12 mouse cellular contexts compared by ENCODE assay signal in the genomic region with DNA sequence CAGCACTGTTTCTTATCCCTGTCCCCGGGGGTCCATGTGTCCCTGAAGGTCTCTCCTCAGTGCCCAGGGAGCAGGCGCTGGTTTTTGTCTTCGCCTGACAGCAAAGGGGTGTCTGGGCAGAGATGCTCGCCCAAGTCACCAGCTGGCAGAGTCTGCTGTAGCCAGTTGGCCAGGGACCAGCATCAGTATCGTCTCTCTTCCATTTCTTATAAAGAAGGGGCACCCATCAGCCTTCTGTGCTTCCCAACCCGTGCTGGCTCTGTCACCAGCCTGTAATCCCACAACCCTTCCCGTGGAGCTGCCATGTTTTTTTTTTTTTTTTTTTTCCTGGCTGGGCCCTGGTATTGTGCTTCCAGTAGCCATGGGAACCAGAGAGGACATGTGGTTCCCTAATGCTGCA. TPM values are rescaled to one million over a fixed set of nuclear protein-coding genes. Genes with fewer than 3 reads are reported as not detected.
A peak's percentile ranks its signal among the peaks of the same experiment; 100 is the strongest.
DNase-seq lines count a peak whose midpoint lies in the region; ATAC-seq and TF ChIP-seq lines count a peak whose summit lies in the region.
"Had no signal": no experiment of that assay in that cellular context is flagged by ENCODE, and none has a peak within 500 bp of the region (broad histone marks: within the 10 kb centered on the region; RNA-seq: fewer than 3 reads in every experiment).

No protein-coding gene starts in this region.

- H3K36me3 ChIP-seq in kidney, embryonic 15.5 days = no peaks in the 10 kb centered on the region
- no peaks in the 10 kb centered on the region for H3K36me3 ChIP-seq in hindbrain, embryonic 15.5 days
- H3K36me3 ChIP-seq: limb, embryonic 13.5 days had no signal

- 65% methylated on average over 7 of the region's 7 CpGs for WGBS in kidney, embryonic 15.5 days
- 41% methylated on average over 7 of the region's 7 CpGs for WGBS in hindbrain, embryonic 15.5 days
- 46% methylated on average over 7 of the region's 7 CpGs for WGBS in olfactory bulb, adult 2 months

- peak overlapping the region; percentile 83; the same call in 1 of the 2 replicates for H3K27ac ChIP-seq in kidney, embryonic 15.5 days
- H3K27ac ChIP-seq in hindbrain, embryonic 15.5 days (replicated peaks) = peak overlapping the region; percentile 73
- H3K27ac ChIP-seq in olfactory bulb, adult 2 months (ENCODE audit: insufficient read depth, low read depth, low read length) = peak overlapping the region; percentile 40; the same call in 1 of the 2 replicates
- H3K27ac ChIP-seq: limb, embryonic 13.5 days had no signal

- H3K9me3 ChIP-seq in kidney, embryonic 15.5 days (replicated peaks) = no peaks in the 10 kb centered on the region
- no peaks in the 10 kb centered on the region for H3K9me3 ChIP-seq in hindbrain, embryonic 15.5 days
- H3K9me3 ChIP-seq: limb, embryonic 13.5 days had no signal

- no peak for TF ChIP-seq POLR2A in olfactory bulb, adult 2 months (IDR thresholded peaks at IDR 0.05; ENCODE audit: insufficient read depth, low read depth, low read length)

- H3K4me3 ChIP-seq in kidney, embryonic 15.5 days (replicated peaks) = no peak overlapping the region
- H3K4me3 ChIP-seq in hindbrain, embryonic 15.5 days = no peak overlapping the region
- H3K4me3 ChIP-seq in olfactory bulb, adult 2 months (ENCODE audit: insufficient read depth, low read depth, low read length) = no peak overlapping the region
- H3K4me3 ChIP-seq: limb, embryonic 13.5 days had no signal

- H3K27me3 ChIP-seq in kidney, embryonic 15.5 days = 0 out of 2 replicates have a peak, but pooled peaks cover 3% of the 10 kb centered on the region
- H3K27me3 ChIP-seq in hindbrain, embryonic 15.5 days = no peaks in the 10 kb centered on the region

- no peak for ATAC-seq in kidney, embryonic 15.5 days (replicated peaks; ENCODE audit: low FRiP score)
- 0 out of 2 replicates have a peak, but pooled peaks have one; percentile 10 for ATAC-seq in hindbrain, embryonic 15.5 days (ENCODE audit: low FRiP score, low read depth)

- peaks cover 79% of the 10 kb centered on the region for H3K4me1 ChIP-seq in kidney, embryonic 15.5 days
- peaks cover 77% of the 10 kb centered on the region for H3K4me1 ChIP-seq in hindbrain, embryonic 15.5 days (replicated peaks)
- peaks cover 76% of the 10 kb centered on the region for H3K4me1 ChIP-seq in olfactory bulb, adult 2 months (ENCODE audit: control insufficient read depth, insufficient read depth, low read length)

- no peak for DNase-seq in kidney, postnatal 14 days
- peak; percentile 16 for DNase-seq in thymus, postnatal 4 days
- DNase-seq in thymus, postnatal 10 days (ENCODE audit: low spot score in 2 of 2) = no peak
- no peak for DNase-seq in adipocyte (ENCODE audit: low spot score)
- no peak for DNase-seq in layer of hippocampus, adult 9-11 months
- DNase-seq: embryo, embryonic 11 days; heart, adult 18-20 months; right cerebral cortex, postnatal 14 days had no signal

- no peak overlapping the region for H3K9ac ChIP-seq in kidney, embryonic 15.5 days
- no peak overlapping the region for H3K9ac ChIP-seq in hindbrain, embryonic 15.5 days
- H3K9ac ChIP-seq: limb, embryonic 13.5 days had no signal

- TF ChIP-seq CTCF in olfactory bulb, adult 2 months (IDR thresholded peaks at IDR 0.05; ENCODE audit: insufficient read depth, low read depth, low read length) = no peak

- H3K4me2 ChIP-seq in kidney, embryonic 15.5 days = no peak overlapping the region
- H3K4me2 ChIP-seq in hindbrain, embryonic 15.5 days = no peak overlapping the region
- H3K4me2 ChIP-seq: limb, embryonic 13.5 days had no signal

RNA-seq across cellular contexts. Expression of gene Adgrg1, which starts 7.3 kb away (rescaled TPM):
- polyA plus RNA-seq in kidney, embryonic 15.5 days (2015; fragmentation: Nextera tagmentation; extraction: Ambion mirVana) = 41.7 and 44.8 TPM in 2 replicates
- 116 and 122 TPM in 2 replicates for polyA plus RNA-seq in hindbrain, embryonic 15.5 days (2015; fragmentation: Nextera tagmentation; extraction: Ambion mirVana)
- not detected in 2 replicates for polyA plus RNA-seq in olfactory bulb, adult 2 months (2012; ENCODE audit: insufficient read depth, insufficient read length, low replicate concordance, missing spikeins)

RNA-seq across cellular contexts. Expression of gene Adgrg3, which starts 35.6 kb away (rescaled TPM):
- 4.8 TPM in 2 replicates for polyA plus RNA-seq in kidney, embryonic 15.5 days (2015; fragmentation: Nextera tagmentation; extraction: Ambion mirVana)
- polyA plus RNA-seq in hindbrain, embryonic 15.5 days (2015; fragmentation: Nextera tagmentation; extraction: Ambion mirVana) = 0.79 and 0.95 TPM in 2 replicates
- polyA plus RNA-seq in olfactory bulb, adult 2 months (2012; ENCODE audit: insufficient read depth, insufficient read length, low replicate concordance, missing spikeins) = not detected in 2 replicates

RNA-seq across cellular contexts. Expression of gene Adgrg5, which starts 58.4 kb away (rescaled TPM):
- polyA plus RNA-seq in kidney, embryonic 15.5 days (2015; fragmentation: Nextera tagmentation; extraction: Ambion mirVana) = 0.05 and 0.13 TPM in 2 replicates
- polyA plus RNA-seq in hindbrain, embryonic 15.5 days (2015; fragmentation: Nextera tagmentation; extraction: Ambion mirVana) = 0.17 and 0.25 TPM in 2 replicates
- not detected in 2 replicates for polyA plus RNA-seq in olfactory bulb, adult 2 months (2012; ENCODE audit: insufficient read depth, insufficient read length, low replicate concordance, missing spikeins)
